Mouse (Mus musculus) CD4-positive helper T cell, adult 2 months (primary cell): ENCODE data around the gene Mtss1l.

Source experiments
- DNase-seq: peaks from one replicate; pipeline ENCODE4 v3.0.0-alpha.2; 2012; ENCODE audit warnings: low read depth, missing footprints, low spot score

Gene Mtss1l

GRCm38 (mm10) chr8:110706288-110706870 is 14.9 kb upstream of the Mtss1l start:
- no peak for DNase-seq

- DNase-seq = no peak
Observed at GRCm38 (mm10) chr8:110708429-110708828, 12.8 kb upstream of the Mtss1l start.

DNA sequence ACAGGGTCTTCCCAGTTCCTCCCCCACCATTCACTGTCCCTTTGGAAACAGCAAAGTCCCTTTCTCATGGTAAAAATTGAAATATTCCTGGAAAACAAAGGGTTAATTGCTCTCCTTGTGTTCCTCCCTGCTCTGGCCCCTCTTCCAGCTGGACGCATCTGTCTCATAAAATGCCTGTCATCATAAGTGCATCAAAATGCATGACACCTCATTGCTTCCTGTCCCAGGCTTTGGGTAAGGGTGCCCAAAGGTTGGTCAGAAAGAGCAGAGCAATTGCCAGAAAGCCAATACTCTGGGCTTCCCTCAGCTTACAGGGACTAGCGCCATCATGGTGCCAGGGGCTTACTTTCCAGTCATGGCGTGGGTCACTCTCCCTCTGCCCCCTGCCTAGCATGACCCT is 10.7 kb upstream of the Mtss1l start:
- no peak for DNase-seq

- no peak for DNase-seq
Observed at GRCm38 (mm10) chr8:110711271-110711934, 9.9 kb upstream of the Mtss1l start.

DNA sequence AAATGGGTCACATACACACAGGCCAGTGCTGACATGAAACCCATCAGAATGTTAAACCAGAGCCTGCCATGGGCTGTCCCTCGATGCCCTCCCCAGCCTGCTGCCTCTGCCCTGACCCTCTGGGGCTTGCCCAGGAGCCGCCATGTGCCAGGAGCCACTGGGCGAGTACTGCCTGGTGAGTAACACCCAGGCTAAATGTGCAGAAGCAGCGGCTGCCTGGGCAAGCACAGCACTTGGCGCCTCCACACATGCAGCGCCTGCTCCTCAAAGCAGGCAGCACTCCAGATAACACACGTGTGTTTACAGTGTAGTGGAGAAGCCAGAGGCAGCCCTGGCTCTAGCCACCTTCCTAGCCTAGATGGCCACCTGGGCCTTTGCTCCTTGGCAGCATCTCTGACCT is 8.2 kb upstream of the Mtss1l start:
- DNase-seq = no peak

DNA sequence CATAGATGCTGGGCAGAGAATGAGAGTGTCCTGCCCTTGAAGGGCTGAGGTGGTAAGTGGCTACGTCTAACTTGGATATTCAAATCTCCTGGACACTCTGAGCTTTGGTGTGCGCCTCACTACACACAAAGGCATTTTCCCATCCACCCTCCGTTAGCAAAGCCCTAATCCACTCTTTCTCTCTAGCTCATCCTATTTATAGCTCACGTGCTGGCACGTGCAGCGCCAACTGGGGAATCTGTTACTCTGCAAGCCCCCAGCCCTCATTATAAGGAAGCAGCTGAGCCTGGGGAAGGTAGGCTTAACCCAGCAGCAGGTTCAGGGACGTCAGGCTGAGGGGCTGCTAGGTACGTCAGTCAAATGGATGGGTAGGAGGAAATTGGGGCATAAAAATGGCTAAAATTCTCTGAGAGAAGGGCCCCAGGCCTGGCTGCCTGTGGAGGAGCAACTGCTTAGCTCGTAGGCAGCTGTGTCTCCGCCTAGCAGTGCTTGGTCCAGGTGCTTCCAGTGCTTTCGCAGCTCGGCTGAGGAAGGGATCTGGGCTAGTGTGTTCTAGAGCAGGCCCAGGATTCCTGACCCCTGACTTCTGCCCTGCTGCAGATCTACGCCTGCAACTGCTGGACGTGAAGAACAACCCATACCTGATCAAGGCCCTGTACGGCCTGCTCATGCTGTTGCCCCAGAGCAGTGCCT is 6.3 kb upstream of the Mtss1l start:
- no peak for DNase-seq

DNA sequence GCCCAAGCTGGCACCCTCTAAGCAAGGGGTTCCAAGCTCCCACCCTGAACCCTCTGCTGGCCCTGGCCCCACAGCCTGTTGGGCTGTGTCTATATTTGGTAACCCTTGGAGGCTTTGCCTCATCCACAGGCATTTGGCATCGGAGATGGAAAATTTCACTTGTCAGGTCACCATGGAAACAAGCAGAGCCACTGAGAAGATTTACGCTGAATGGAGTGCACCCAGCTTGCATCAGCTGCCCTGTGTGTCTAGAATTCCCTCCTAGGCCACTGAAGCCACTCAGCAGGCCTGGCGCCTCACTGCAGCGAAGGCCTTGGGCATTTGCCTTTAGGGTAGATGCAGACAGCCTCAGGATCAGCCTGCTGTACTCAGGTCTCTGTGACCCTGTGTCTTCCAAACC is 5.2 kb upstream of the Mtss1l start:
- no peak for DNase-seq

DNA sequence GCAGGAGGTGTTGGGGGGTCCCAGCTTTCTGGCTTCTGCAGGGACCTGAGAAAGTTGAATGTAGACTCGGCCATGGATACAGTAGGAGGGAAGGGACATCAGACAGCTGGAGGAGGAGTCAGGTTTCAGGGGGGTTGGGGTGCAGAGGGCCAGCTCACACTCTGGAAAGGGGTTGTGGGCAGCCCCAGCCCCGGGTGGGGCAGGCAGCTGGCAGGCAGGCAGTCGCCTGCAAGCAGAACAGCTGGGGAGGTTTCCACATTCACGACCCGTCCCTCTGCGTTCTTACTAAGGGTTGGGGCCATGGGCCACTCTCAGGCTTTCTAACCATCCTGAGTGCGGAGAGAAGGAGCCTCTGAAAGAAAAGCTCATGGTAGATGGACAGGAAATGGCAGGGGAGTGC is 4.1 kb upstream of the Mtss1l start:
- DNase-seq = no peak

DNA sequence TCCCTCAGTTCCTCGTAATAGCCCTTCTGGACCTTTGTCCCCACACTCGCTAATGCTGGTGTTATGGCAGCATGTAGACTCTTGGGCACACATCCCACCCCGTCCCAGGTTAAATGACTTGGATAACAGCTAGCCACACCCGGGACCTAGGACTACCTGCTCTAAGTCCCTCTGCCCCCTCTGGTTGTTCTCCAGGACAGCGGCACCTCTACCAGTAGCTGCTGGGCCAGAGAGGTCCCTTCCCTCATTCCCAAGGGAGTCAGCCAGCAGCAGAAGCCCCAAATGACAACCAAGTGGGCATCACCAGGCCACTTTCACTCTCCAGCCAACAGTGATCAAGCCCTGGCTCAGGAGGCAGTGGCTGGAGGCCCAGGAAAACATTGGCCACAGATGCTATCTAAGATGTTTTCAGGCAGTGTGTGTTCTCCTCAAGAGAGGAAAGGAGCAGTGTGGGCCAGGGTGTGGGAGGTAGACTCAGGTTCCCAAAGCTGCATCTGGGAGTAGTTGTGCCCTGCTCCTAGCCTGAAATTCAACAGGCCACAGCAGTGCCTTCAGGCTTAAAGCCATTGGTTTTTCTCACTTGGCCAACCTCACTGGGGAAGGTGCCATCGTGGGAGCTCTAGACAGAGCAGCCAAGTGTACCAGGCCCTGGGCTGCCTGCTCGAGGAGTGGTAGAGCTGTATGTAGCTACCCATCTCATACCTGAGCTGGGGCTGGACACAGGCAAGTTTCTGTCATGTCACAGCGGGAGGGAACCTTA is 2.9 kb upstream of the Mtss1l start:
- no peak for DNase-seq

GRCm38 (mm10) chr8:110718969-110719670 is 2.2 kb upstream of the Mtss1l start:
- no peak for DNase-seq

DNA sequence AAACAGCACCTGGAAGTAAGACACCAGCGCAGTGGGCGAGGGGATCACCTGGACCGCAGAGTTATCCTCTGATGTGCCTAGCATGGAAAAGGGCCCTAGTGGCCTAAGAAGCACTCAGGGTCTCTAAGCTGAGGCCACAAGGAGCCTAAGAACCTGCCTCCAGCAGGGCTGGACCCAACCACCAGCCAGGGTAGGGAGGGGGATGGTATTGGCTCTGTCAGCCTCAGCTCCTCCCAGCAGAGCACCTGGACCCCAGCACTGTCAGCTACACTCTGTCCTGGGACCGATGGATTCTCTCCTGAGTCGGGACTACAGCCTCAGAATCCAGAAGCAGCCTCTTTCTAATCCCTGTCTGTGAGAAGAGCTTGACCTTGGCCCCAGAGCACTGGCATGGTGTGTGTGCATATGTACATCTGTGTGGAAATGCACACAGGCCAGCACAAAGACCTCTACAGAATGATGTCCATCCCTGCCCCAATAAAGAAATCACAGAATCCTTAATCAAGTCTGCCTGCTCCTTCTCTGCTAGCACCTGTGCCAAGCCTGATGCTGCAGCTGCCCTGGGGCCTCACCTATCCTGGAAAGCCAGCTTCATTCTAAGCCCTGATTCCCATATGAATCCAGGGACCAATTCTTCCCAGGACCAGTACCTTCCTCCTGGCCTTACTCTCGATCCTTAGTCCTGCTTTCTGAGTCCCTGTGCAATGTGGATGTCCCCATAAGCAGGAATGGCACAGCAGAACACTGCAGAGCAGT is 1.2 kb upstream of the Mtss1l start:
- DNase-seq = no peak

- no peak for DNase-seq
Observed at GRCm38 (mm10) chr8:110721606-110722413, 534 bp downstream of the Mtss1l start.

DNA sequence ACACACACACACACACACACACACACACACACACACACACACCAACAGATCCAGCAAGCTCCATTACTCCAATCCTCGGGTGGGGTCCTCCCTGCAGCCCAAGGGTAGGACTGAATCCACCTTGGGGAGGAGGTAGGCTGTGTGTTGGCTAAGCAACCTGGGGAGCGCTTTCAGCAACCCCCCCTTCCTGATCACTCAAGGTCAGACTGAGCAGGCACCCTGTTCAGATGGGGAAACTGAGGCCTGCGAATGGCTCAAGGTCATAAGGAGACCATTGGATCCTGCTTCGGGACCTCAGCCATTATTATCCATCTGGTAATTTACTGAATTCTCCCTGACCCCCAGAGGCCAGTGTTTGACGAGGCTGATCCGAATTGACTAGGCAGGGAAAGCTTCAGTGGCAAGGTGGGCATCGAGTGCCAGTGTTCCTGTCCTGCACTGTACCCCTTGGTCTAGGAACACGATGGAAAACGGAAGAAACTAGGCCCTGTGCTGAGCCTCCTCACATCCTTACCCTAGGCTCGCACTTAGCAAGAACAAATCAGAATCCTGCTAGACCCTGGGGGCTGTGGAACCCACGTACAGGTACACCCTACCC is 1.2 kb downstream of the Mtss1l start:
- no peak for DNase-seq

DNA sequence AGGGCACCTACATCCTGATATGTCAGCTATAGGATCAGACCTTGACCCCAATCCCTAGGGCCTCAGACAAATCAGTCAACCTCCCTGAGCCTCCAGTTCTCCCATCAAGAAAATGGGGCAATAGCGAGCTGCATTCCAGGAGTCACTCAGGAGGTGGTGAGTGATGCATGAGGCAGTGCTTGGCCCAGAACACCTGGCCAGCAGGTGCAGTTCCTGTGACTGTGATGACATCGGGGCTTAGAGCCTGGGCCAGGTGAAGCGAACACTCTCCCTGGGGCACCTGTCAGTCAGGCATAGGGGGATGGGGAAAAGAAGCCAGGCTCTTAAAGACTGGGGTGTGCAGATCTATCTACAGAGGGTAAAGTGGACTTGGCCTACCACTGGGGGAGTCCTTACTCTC is 3.2 kb downstream of the Mtss1l start:
- DNase-seq = no peak

- DNase-seq = no peak
Observed at GRCm38 (mm10) chr8:110725084-110725838, 4.0 kb downstream of the Mtss1l start.

GRCm38 (mm10) chr8:110726893-110727292 is 5.6 kb downstream of the Mtss1l start:
- DNase-seq = peak; percentile 37

- DNase-seq = no peak
Observed at GRCm38 (mm10) chr8:110731346-110731859, 10.1 kb downstream of the Mtss1l start.

DNA sequence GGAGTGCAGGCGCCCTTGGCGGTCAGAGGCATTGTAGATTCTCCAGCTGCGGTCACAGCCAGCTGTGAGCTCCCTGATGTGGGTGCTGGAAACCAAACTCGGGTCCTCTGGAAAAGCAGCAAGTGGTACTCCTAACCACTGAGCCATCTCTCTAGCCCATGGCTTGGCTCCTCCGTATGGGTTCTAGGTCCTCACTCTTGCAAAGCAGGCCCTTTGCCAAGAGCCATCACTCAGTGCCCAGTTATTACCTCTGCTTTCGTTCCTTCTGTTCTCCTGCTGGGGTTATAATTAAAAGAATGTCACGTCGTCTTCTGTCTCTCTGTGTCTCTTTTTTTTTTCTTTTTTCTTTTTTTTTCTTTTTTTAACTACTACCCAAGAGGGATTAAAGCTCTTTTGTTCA is 11.8 kb downstream of the Mtss1l start:
- no peak for DNase-seq
